Mouse (Mus musculus) gastrocnemius, postnatal 10 days (tissue): Measurements from ENCODE around the gene Morn1. TPM values are rescaled to one million over a fixed set of nuclear protein-coding genes. Genes with fewer than 3 reads are reported as not detected.
A peak's percentile ranks its signal among the peaks of the same experiment; 100 is the strongest.

ENCODE experiments used
- DNase-seq: peaks from one replicate; pipeline ENCODE4 v3.0.0; 2021; ENCODE audit warnings: mixed read lengths
- total RNA-seq, 2 experiments: library from RNA; stranded (reverse); gene quantifications; 2 replicates each; pipeline ENCODE4 v1.2.3; 2021

Morn1 gene
- total RNA-seq, 2 experiments from 2014 or later = 2.6 to 4.3 TPM

DNA sequence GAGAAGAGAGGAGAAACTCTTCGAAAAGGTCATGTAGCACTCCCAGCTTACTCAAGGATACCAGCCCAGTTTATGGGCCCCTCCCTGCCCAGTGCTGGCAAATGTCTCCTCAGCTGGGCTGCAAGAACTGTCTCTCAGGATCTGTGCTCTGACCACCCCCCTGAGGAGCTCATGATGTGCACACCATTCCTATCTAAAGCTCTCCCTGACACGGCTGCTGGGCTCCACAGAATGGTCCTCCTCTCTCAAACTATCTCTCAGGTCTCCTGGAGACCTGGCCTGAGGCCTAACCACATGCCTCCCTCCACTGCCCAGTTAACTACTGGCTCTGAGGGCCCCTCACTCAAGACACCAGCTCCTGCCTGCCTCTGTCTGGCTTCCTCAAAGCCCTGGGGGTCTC is 53.8 kb downstream of the Morn1 start:
- DNase-seq = no peak

DNA sequence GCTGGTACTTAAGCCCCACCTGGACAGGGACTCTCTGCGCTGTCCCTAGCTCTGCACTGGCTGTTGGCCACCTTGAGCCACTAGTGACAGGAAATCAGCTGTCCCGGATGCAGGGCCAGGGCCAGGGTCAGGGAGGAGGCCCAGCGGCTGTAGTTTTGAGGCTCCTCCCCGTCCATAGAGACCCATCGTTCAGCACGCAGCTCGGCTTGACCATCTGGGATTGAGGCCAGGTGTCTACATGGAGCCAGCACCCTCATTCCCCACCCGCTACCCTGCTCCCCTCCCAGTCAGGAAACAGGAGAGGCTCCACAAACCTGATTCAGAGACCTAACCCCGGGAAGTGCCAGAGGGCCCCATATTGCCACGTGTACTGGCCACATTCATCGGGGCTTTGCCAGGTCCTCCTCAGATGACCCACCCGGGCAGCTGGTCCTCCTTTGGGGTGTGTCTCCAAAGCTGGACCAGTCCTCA is 54.5 kb downstream of the Morn1 start:
- DNase-seq = peak; percentile 82

DNA sequence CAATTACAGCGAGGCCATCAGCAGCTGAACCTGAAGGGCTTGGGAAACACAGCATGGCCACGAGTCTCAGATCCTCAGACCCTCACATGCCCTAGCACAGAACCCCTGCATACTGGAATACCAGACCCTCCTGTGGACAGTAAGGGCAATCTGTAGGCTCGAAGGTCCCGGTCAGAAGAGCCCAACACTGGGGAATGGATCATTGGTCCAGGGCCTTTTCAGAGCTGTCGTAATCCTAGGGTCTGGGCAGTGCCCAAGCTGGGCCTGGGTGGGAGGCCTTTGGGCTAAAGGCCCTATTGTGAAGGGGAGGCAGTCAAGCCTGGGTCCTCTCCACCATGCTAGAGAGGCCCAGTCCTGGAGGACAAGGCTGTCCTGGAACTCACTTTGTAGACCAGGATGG is 56.5 kb downstream of the Morn1 start:
- DNase-seq = no peak

DNA sequence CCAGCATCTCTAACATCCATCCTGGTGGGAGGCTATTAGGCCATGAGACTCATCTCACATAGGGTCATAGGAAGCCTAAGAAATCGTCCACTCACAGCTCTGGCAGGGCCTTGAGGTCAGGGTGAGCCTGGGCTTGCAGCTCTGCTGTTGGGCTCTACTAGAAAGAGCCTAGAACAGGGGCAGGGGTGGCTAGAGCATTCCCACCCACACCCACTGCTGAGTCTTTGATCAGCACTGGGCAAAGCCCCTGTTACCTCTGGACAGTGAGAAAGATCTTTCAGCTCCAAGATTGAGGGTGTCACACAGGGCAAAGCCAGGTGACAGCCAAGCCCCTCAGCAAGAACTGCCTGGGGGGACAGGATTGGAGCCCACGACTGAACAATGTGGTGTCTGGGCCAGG is 57.0 kb downstream of the Morn1 start:
- DNase-seq = no peak

DNA sequence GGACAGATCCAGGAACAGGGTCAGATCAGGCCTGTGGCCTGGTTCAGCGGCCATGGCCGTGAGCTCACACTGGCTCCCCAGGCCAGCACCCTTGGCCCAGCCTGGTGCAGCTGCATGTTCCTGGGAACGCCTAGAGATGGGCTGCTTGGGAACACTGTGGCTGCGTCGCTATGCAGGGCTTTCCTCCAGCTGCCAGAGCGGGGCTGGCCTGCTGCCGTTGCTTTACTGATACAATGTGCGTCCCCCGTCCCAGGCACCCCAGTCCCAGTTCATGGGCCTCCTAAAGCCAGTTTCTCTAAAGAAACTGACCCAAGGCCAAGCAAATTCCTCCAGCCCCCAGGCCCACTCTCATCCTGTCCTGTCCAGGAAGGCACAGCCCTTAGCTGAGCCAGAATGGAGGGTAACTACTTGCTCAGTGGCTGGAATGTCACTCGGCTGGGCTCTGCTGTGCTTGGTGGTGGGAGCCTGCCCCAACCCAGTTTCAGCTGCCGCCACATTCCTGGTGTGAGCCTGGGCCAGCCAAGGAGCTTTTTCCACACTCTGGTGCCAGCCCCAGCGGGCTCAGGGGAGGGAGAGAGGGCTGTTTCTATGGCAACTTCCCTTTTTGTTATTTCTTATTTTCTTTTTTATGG is 57.6 kb downstream of the Morn1 start:
- DNase-seq = peak; percentile 80

DNA sequence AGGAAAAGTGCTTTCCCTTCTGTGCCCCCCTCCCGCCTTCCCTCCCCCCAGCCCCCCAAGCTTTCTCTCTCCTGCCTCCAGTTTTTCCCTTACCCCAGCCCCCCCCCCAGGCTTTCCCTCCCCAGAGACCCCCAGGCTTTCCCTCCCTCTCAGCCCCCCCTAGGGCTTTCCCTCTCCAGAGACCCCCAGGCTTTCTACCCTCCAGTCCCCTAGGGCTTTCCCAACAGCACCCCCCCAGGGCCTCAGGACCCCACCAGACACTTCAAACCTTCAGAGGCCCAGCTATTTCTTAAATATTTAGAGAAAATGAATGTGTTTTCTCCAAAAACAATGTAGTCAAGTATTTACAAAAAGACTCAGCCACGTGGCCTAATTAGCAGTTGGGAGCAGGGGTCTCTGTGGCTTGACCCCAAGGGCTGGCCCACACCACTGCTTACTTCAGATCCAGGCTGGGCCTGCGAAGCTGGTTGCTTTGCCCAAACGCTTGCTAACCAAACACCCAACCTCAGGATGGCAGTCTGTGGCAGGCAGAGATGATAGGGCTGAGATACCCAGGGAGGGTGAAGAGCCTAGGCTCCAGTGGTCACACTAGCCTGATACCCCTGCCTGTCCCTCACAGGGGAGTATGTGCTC is 58.3 kb downstream of the Morn1 start:
- no peak for DNase-seq

DNA sequence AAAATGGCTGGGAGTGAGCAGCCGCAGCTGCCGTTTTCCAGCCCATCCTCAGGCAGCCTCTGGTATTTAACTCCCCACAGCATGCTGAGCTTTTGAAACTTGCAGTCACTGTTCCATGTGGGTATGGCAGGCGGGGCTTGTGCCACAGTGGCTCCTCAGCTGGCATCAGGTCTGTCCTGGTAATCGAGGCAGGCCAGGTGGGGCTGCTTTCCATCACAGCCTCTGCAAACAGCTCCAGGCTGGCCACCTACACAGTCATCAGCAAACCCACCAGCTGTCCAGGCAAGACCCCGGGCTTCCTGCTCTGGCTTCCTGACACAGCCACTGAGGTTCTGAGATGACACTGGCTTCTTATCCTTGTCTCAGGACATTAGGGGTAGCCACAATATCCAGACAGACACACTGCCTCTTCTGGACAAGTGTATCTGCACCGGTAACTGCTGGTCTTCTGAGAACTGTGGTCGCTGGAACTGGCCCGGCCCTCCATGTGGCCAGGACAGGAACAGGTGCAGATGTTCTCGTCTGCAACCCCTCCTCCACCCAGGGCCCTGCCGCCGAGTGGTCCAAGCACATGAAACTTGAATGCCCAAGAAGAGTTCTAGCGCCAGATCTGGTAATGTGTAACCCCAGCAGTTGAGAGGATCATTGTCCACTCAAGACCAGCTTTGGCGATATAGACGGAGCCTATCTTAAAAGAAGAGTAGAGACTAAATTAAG is 59.9 kb downstream of the Morn1 start:
- no peak for DNase-seq

DNA sequence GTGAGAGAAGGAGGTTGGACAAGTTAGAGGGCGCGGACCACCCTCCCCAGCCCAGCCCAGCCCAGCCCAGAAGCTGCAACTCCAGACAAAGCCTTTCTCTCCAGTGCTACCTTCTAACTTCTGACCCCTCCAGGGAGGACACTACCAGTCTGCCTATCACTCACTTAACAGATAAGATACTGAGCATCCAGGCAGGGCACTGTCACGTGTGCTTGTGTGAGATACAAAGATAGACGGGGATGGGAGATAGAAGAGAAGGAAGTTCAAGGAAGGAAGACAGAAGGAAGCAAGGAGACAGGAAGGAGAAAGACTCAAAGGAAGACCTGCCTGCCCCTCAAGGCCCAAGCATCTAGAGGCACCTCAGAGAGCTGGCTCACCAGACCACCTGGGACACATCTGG is 62.1 kb downstream of the Morn1 start:
- no peak for DNase-seq

DNA sequence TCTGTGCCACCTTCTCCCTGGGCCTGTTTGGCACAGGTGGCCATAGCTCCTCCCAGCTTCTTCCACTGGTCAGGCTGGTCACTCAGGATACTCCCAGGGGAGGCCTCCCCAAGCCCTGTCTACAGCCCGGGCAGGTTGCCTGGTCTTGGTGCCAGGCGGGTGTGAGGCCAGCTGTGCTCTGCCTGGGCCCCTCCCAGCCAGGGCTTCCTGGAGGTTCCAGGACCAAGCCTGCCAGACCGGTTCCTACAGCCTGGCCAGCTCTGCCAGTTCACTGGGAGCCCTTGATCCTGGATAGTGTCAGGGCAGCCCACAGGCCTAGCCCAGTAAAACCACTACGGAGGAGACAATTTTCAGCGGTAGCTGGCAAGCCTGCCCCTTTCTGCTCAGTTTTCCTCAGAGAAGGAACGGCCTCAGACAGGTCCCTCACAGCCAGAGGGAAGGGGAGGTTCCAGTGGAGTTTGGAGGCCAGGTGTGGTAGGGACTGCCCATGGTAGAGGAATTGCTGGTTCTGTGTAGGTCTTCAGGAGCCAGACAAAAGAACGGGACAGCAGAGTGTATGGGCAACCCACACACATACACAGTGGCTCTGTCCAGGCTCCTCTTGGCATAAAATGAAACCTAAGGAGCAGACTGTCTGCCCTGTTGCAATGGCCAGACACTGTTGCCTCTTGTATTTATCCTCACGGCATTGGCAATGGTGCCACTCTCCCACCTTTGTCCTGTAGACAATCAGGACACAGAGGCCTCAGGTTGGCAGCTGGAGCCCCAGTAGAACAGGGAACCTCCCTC is 62.7 kb downstream of the Morn1 start:
- peak; percentile 85 for DNase-seq

DNA sequence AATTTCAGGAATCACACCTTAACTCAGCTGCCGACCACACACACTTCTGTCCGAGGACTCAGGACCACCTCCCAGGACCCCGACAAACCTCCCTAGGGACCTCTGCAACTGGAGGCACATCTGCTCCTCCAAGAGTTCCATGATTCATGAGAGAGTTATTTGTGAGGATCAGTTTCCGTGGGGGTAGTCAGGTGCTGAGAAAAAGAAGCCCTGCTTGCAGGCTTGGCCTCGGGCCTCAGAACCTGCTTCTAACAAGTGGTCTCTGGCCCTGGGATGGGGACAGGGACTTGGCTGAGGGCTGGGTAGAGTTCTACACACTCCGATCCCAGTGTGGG is 63.5 kb downstream of the Morn1 start:
- DNase-seq = no peak

DNA sequence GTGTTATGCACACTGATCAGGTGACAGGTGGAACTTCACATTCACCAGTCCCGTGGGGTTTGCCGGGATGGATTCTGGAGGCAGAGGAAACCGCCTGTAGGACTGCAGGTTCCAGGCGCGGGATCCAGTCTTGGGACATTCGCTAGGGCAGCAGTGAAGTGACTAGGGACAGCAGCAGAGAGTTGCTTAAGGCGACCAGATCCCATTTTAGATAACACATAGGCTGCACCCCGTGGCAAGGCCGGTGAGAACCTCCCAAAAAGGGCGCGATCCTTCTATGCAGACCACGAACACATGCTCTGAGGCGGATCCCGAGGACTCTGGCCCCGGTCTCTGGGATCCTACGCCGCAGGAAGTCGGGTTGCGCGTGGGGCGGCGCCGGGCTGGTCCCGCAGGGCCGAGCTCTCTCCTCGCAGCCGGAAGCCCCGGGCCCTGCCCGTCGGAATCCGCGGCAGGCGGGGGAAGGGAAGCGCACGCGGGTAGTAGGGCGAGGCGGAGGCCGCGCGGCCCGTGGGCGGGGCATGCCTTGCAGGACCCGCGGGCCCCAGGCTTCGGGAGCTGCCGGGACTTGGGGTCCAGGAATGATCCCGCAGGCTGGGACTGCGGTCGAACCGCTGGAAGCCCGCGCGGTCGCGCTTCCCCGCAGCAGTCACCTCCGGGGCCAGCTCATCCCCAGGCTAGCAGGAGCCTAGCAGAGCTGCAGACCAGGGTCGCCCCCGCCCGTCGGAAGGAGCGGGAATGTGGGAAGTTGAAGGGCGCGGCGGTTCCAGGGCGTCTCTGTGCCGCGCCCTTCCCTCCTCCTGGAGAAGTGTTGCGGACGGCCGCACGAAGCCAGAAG is 64.1 kb downstream of the Morn1 start:
- peak; percentile 89 for DNase-seq

DNA sequence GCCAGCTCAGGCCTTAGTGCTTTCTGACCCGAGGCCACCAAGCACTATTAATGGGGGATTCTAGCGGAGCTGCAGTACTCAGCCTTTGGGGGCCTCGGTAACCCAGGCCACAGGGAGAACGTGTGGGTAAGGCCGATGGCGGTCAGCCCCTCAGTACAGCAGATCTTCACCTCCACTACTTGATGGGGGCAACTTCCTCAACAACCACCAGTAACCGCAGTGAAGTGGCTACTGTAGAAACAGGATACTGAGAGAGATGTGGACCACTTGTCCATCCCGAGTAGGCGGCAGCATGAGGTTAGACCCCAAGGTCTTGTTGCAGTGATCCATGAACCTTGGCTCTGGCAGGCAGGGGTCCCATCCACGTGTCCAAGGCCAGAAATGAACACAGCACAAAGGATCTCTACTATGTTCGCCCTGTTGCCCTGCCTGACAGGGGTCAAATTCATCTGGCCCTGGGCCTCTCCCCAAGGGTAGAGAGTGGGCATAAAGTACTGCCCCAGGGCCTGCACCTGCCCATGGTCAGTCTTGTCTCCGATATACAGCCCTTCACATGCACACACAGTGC is 64.9 kb downstream of the Morn1 start:
- no peak for DNase-seq

DNA sequence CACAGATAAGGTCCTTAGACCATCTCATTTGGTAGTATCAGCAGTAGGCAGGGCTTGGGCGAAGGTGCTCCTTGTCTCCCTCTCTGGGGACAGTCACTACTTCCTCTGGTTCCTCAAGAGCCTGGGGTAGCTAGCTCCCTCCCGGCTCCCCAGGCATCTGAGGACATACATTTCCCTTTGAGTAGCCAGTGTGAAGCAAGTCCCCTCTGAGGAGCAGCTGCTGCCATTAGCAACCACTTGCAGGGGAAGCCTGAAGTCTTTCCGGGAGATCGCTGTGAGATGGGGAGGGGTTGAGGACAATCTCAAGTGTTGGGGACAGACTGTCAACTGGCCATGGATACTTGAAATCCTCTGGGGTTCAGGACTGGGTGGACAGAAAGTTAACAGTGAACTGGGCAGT is 65.5 kb downstream of the Morn1 start:
- no peak for DNase-seq

DNA sequence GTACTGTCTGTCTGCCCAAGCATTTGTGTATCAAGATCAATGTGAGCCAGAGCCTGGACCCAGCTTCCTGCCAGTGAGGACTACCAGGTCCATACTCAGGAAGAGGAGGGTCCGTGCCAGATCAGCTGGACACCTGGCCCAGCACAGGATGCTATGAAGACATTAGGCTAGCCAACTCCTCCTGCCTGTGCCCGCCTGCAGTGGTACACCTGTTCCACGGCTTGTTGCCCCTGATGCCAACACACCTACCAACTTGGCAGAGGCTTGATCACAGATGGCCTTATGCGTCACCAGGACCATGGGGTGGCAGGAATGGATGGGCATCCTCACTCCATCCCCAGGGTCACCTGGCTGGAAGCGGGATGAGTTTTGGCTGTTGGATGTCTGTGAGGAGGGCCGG is 66.1 kb downstream of the Morn1 start:
- no peak for DNase-seq

DNA sequence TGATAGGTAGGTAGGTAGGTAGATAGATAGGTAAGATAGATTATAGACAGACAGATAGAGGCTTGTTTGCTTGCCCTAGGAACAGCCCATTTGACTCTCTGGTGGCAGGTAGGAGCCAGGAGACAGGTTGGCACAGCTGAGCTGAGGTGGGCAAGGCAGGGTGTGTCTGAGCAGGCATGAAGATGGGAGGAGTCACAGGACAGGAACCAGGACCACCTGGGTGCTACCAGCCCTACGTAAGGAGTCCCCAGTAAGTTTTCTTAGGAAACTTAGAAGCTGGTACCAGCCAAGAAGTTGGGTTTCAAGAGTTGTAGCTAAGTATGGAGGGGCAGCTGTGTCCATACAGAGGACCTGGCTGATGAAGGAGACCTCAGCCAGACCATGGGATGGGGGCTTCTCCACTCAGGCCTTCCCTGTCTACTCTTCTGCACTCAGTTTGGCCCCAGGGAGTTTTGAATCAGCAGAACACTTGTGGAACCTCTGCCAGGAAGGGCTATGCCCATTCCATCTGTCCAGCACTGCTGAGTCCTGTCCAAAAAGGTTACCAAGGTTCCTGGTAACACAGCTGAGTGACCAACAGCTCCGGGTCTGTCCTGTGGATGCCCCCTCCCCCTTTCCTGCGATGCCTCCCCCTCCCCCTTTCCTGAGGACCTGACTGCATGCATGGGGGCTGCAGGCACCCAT is 67.2 kb downstream of the Morn1 start:
- no peak for DNase-seq

DNA sequence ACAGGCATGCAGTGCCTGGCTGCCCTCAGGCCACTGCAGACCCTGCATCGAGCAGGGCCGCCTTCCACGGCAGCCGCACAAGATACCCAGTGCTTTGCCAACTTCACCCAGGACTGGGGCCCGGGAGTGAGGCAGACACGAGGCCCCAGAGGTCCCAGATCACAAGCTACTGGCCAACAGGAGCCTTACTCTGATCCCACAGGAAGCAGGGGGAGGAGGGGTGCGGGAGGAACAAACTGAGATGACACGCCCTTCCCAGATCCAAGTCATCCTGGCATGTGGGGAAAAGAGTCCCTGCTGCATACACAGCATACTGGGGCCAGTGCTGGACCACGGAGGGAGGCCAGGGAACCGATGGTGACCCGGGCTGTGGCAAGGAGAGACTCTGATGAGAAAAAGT is 68.6 kb downstream of the Morn1 start:
- no peak for DNase-seq

DNA sequence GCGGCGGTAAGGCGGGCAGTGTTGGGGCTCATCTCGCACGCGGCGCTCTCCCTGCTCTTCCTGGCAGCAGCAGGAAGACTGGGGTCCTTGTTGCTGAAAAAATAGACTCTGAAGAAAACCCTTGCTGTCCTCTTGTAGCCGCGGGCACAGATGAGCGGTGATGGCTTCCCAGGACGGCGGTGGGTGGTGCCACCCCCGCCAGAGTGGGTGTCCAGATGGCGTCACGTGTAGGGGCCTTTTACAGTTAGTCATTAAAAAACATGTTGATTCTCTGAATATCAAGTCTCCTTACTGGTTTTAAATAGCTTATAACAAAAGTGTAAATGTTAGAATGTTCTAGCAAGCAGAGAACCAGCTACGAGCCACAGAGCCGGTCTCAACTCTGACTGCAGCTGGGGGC is 70.4 kb downstream of the Morn1 start:
- DNase-seq = no peak

DNA sequence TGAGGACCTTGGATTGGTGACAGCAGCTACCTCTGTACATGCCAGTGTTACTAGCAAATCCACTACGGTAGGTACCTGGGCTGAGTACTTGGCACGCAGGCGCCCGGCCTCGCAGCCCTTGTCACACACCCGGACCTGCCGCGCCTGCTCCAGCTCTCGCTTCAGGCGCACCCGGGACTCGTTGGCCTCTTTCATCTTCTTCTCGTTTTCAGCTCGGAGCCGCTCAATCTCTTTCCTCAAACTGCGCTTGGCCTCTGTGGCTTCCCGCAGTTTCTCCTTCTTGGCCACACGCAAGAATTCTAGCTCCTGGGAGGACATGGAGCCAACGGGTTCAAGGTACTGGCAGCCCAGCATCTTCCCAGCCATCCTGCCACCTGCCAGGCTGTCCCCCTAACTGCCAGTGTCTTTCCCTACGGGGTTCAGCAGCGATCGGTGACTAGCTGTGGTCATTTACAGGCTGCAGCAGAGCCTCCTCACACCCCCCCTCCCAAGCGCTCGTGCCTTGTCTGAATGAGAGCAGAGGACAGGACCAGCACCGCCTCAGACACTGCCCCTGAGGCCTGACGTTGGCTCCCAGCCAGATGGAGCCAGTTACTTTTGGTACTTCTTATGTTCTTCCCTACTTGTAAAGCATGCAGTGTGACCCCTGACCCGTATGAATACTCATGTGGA is 71.6 kb downstream of the Morn1 start:
- DNase-seq = no peak

DNA sequence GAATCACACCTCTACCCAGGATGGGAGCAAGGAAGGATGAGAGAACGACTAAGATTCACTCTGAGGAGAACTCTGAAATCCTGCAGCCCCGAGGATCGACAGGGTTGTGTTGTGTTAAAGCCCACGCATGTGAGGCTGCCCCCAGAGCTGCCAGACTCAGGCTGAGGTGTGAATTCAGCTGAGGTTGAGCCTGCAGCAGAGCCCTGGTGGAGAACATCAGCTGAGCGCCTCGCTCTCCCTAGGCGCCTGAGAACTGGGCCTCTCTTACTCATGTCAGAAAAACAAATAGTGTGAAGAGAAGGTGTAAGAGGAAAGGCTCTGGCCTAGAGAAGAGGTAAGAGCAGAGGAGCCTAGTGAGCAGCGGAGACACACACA is 72.2 kb downstream of the Morn1 start:
- no peak for DNase-seq
